Mouse (Mus musculus): Measurements from ENCODE around the gene Hist1h3e. TPM values are rescaled to one million over a fixed set of nuclear protein-coding genes. Genes with fewer than 3 reads are reported as not detected.
"Not testable (repeated sequence)": the region's sequence is repeated elsewhere in the genome, so short reads cannot be mapped to it uniquely, and the experiment has no call there.

Hist1h3e gene
- polyA plus RNA-seq, 1 experiment from 2014 or later = 3.5 TPM

DNA sequence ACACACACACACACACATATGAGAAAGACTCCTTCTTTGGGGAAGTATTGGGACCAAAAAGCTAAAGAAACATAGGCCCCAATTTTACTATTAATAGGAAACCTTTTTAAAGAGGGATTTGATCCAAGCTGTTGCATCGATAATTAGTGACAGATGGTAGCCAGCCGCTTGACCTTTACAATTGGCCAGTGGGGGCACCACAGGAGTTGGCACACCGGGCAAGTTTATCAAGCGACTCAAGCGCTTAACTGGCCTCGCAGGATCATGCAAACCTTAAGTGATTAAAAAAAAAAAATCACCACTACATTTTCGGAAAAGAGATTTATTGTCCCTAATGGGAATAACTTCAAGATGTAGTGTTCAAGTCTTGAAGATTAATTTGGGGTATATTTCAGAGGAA, 30.4 kb upstream of the Hist1h3e start:
- H3K4me3 ChIP-seq (replicated peaks) = no peak overlapping the region
- no peaks in the 10 kb centered on the region for H3K27me3 ChIP-seq (replicated peaks)
- H3K9me3 ChIP-seq = no peaks in the 10 kb centered on the region
- WGBS = 84% methylated on average over 7 of the region's 7 CpGs
- peak overlapping the region; percentile 68 for H3K27ac ChIP-seq
- no peak for ATAC-seq
- H3K4me1 ChIP-seq (replicated peaks) = 0 out of 2 replicates have a peak, but pooled peaks cover 4% of the 10 kb centered on the region
- no peak overlapping the region for H3K9ac ChIP-seq
- no peak overlapping the region for H3K4me2 ChIP-seq (replicated peaks)
- no peaks in the 10 kb centered on the region for H3K36me3 ChIP-seq

- H3K36me3 ChIP-seq; ATAC-seq; H3K27me3 ChIP-seq (replicated peaks); H3K9ac ChIP-seq; H3K9me3 ChIP-seq; H3K4me1 ChIP-seq (replicated peaks); H3K27ac ChIP-seq; H3K4me3 ChIP-seq (replicated peaks); H3K4me2 ChIP-seq (replicated peaks): not testable (repeated sequence)
- WGBS = 86% methylated on average over 7 of the region's 7 CpGs
Observed at GRCm38 (mm10) chr13:23591886-23592285, 29.7 kb upstream of the Hist1h3e start.

- no peaks in the 10 kb centered on the region for H3K36me3 ChIP-seq
- WGBS = 93% methylated on average over 7 of the region's 7 CpGs
- no peak for ATAC-seq
- no peak overlapping the region for H3K4me3 ChIP-seq (replicated peaks)
- no peak overlapping the region for H3K4me2 ChIP-seq (replicated peaks)
- no peaks in the 10 kb centered on the region for H3K9me3 ChIP-seq
- H3K27me3 ChIP-seq (replicated peaks) = no peaks in the 10 kb centered on the region
- H3K27ac ChIP-seq = no peak overlapping the region
- no peak overlapping the region for H3K9ac ChIP-seq
- 0 out of 2 replicates have a peak, but pooled peaks cover 8% of the 10 kb centered on the region for H3K4me1 ChIP-seq (replicated peaks)
Observed at GRCm38 (mm10) chr13:23591206-23591605, 29.0 kb upstream of the Hist1h3e start.

DNA sequence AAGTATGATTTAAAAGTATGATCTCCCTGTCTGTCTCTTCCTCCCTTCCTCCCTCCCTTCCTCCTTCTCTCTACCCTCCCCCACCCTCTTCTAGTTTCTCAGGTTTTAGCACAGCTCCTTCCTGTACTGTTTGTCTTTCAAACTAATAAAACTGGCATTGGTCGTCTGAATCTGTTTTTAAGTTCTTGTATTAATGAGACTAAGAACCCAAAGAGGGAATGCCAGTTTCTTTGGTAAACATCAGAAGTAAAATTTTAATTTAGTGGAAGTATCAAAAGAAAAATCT, 24.7 kb upstream of the Hist1h3e start:
- Histone ChIP-seq H3K9me3 (no peaks in the 10 kb centered on the region), H3K4me1 (replicated peaks) (peaks cover 15% of the 10 kb centered on the region; the same call in 1 of the 2 replicates), H3K4me3 (replicated peaks) (peak overlapping the region; percentile 23), H3K36me3 (no peaks in the 10 kb centered on the region), H3K9ac (peak overlapping the region; percentile 44), H3K27me3 (replicated peaks) (no peaks in the 10 kb centered on the region), H3K27ac (peak overlapping the region; percentile 87), H3K4me2 (replicated peaks) (peak overlapping the region; percentile 63)
- 0% methylated on average over 1 of the region's 1 CpGs for WGBS
- ATAC-seq = no peak

- H3K4me1 ChIP-seq (replicated peaks) = peaks cover 16% of the 10 kb centered on the region; the same call in 1 of the 2 replicates
- ATAC-seq = 0 out of 2 replicates have a peak, but pooled peaks have one; percentile 11
- H3K36me3 ChIP-seq = no peaks in the 10 kb centered on the region
- H3K27me3 ChIP-seq (replicated peaks) = no peaks in the 10 kb centered on the region
- H3K4me3 ChIP-seq (replicated peaks) = peak overlapping the region; percentile 23
- peak overlapping the region; percentile 63 for H3K4me2 ChIP-seq (replicated peaks)
- WGBS = 2% methylated on average over 22 of the region's 22 CpGs
- H3K27ac ChIP-seq = peak overlapping the region; percentile 87
- peak overlapping the region; percentile 44 for H3K9ac ChIP-seq
- H3K9me3 ChIP-seq = no peaks in the 10 kb centered on the region
Observed at GRCm38 (mm10) chr13:23586099-23586939, 24.1 kb upstream of the Hist1h3e start.

DNA sequence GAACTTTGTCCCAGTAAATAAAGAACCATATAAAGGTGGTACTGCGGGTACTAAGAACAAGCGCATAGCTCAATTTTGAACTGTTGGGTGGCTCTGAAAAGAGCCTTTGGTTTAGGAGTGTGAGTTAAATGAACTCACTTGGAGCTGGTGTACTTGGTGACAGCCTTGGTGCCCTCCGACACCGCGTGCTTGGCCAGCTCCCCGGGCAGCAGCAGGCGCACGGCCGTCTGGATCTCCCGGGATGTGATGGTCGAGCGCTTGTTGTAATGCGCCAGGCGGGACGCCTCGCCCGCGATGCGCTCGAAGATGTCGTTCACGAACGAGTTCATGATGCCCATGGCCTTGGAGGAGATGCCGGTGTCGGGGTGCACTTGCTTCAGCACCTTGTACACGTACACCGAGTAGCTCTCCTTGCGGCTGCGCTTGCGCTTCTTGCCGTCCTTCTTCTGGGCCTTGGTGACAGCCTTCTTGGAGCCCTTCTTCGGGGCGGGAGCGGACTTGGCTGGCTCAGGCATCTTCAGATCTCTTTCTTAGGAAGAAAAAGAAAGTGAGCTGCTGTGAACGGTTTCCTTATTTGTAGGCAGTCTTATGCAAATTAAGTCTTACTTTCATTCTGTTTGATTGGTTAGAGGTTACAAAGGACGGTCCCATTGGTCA, 23.4 kb upstream of the Hist1h3e start:
- whole genome bisulfite sequencing = under 1% methylated on average over 30 of the region's 36 CpGs
- H3K4me2 ChIP-seq (replicated peaks) = peak overlapping the region; percentile 68
- H3K36me3 ChIP-seq; H3K9me3 ChIP-seq; H3K27me3 ChIP-seq (replicated peaks): not testable (repeated sequence)
- peak overlapping the region; percentile 45 for H3K4me3 ChIP-seq (replicated peaks)
- peaks cover 16% of the 10 kb centered on the region; the same call in 1 of the 2 replicates for H3K4me1 ChIP-seq (replicated peaks)
- peak overlapping the region; percentile 51 for H3K9ac ChIP-seq
- ATAC-seq = peak; percentile 89
- H3K27ac ChIP-seq = peak overlapping the region; percentile 96

DNA sequence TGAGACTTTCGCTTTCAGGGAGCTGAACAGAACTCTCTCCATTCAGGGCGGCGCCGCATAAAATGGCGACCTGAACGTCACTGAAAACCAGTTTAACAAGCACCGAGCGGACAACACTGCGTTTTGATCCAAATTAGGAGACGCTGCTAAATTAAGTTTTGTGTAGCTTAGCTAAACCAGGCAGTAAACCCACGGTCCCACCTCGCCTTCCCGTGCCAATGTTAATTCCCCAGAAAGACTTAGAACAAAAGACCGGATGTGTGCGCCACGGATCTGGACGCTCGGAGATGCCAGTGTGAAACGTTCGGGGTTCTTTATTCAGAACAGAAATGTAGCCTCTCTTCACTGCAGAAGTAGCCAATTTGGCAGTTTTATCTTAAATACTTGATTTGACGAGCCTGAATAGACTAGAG, 22.9 kb upstream of the Hist1h3e start:
- under 1% methylated on average over 21 of the region's 21 CpGs for WGBS
- Histone ChIP-seq H3K27ac (peak overlapping the region; percentile 96), H3K27me3 (replicated peaks) (no peaks in the 10 kb centered on the region), H3K4me3 (replicated peaks) (peak overlapping the region; percentile 45), H3K4me1 (replicated peaks) (peaks cover 16% of the 10 kb centered on the region; the same call in 1 of the 2 replicates), H3K36me3 (no peaks in the 10 kb centered on the region), H3K9me3 (no peaks in the 10 kb centered on the region), H3K4me2 (replicated peaks) (peak overlapping the region; percentile 68), H3K9ac (peak overlapping the region; percentile 51)
- peak; percentile 18; the same call in 1 of the 2 replicates for ATAC-seq

DNA sequence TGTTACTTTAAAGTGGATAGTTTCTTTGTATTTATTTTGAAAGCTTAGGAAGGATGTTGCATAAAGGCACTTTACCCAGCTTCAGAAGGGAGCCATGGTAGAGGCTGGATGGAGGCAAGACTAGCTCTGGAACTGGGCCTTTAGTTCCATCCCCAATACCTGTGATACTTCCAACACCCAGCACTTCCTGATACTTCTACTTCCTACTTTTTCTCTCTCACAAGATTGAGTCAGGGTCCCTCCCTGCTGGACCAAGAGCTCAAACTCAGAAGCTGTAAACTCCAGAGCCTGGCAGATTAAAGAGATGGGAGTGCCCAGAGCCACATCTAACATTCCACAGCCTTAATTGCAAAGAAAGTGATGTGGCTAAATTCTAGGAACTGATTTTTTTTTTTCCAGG, 22.2 kb upstream of the Hist1h3e start:
- no peaks in the 10 kb centered on the region for H3K9me3 ChIP-seq
- no peaks in the 10 kb centered on the region for H3K36me3 ChIP-seq
- peak overlapping the region; percentile 68 for H3K4me2 ChIP-seq (replicated peaks)
- peak overlapping the region; percentile 31; the same call in 1 of the 2 replicates for H3K9ac ChIP-seq
- no peak for ATAC-seq
- H3K27ac ChIP-seq = peak overlapping the region; percentile 96
- no peaks in the 10 kb centered on the region for H3K27me3 ChIP-seq (replicated peaks)
- H3K4me3 ChIP-seq (replicated peaks) = 0 out of 2 replicates have a peak overlapping the region, but pooled peaks have one; percentile 45
- peaks cover 16% of the 10 kb centered on the region; the same call in 1 of the 2 replicates for H3K4me1 ChIP-seq (replicated peaks)

DNA sequence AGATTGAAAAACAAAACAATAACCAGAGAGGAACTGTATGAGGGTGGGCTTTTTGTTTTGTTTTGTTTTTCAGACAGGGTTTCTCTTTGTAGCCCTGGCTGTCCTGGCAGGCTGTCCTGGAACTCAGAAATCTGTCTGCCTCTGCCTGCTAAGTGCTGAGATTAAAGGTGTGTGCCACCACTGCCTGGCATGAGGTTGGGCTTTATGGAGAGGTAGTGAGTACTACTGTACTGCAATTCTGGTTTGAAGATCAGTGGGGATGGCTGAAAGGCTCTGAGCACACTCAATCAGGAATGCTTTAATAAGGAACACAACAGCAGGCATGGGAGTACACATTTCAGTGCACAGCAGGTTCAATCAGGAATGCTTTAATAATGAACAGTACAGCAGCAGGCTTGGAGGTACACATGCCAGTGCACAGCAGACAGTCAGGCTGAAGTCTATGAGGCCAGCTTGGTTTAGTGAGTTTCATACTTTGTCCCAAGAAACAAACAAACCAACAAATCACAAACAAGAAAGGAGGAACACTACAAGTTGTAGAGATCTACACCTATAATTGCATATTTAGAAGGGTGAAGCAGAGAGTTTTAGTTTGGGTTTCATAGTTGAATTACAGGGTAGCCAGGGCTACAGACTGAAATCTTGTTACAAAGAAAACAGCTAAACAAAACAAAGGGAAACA, 21.4 kb upstream of the Hist1h3e start:
- no peaks in the 10 kb centered on the region for H3K27me3 ChIP-seq (replicated peaks)
- no peaks in the 10 kb centered on the region for H3K9me3 ChIP-seq
- peak overlapping the region; percentile 6; the same call in 1 of the 2 replicates for H3K4me2 ChIP-seq (replicated peaks)
- H3K27ac ChIP-seq = peak overlapping the region; percentile 65
- H3K4me3 ChIP-seq (replicated peaks) = no peak overlapping the region
- ATAC-seq = no peak
- peaks cover 16% of the 10 kb centered on the region; the same call in 1 of the 2 replicates for H3K4me1 ChIP-seq (replicated peaks)
- no peaks in the 10 kb centered on the region for H3K36me3 ChIP-seq
- H3K9ac ChIP-seq = no peak overlapping the region

GRCm38 (mm10) chr13:23582219-23583056, 20.3 kb upstream of the Hist1h3e start:
- Histone ChIP-seq H3K4me2 (replicated peaks) (peak overlapping the region; percentile 75), H3K9me3 (no peaks in the 10 kb centered on the region), H3K4me1 (replicated peaks) (peaks cover 16% of the 10 kb centered on the region; the same call in 1 of the 2 replicates), H3K4me3 (replicated peaks) (peak overlapping the region; percentile 51), H3K9ac (peak overlapping the region; percentile 62), H3K27me3 (replicated peaks) (no peaks in the 10 kb centered on the region), H3K36me3 (no peaks in the 10 kb centered on the region), H3K27ac (peak overlapping the region; percentile 86)
- ATAC-seq = no peak
- WGBS = 11% methylated on average over 6 of the region's 6 CpGs

DNA sequence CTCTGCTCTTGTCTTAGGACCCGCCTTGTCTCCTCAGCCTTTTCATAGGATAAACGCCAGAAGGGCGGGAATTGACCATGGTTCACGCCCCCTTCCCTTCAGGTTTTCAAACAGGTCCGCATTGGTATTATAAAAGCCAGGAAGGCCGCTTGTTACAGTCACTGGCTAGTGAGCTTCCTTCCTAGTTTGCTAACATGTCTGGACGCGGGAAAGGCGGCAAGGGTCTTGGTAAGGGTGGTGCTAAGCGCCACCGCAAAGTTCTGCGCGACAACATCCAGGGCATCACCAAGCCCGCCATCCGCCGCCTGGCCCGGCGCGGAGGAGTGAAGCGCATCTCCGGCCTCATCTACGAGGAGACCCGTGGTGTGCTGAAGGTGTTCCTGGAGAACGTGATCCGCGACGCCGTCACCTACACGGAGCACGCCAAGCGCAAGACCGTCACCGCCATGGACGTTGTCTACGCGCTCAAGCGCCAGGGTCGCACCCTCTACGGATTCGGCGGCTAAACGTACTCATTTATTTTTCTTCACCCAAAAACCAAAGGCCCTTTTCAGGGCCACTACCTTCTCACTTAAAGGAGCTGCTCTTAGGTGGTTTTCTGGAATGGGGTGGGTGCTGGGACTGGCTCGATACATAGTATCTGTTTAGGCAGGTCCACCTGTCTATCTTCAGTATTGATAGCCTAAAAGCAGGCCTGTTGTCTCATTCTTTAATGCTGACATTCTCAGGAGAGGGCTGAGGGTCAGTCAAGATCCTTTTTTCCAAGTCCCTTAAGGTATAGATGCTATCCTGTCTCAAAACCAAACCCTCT, 19.4 kb upstream of the Hist1h3e start, which contains the start of gene Hist1h4d:
TSS of gene Hist1h4d (plus strand) at position 191 of the 811 bp plus-strand sequence.
- peak; percentile 92 for ATAC-seq
- Histone ChIP-seq H3K4me3 (replicated peaks) (peak within 1 kb of the TSS; percentile 51), H3K9me3 (no peaks in the 10 kb centered on the region), H3K36me3 (no peaks in the 10 kb centered on the region), H3K27me3 (replicated peaks) (no peaks in the 10 kb centered on the region), H3K4me1 (replicated peaks) (peaks cover 14% of the 10 kb centered on the region; the same call in 1 of the 2 replicates), H3K27ac (peak within 1 kb of the TSS; percentile 86), H3K4me2 (replicated peaks) (peak within 1 kb of the TSS; percentile 75), H3K9ac (peak within 1 kb of the TSS; percentile 62)
- WGBS = under 1% methylated on average over 43 of the region's 43 CpGs
